Mouse (Mus musculus) embryonic facial prominence, embryonic 10.5 days (tissue): ENCODE measurements around the gene Snx9. TPM values are rescaled to one million over a fixed set of nuclear protein-coding genes. Genes with fewer than 3 reads are reported as not detected.
A peak's percentile ranks its signal among the peaks of the same experiment; 100 is the strongest.

Experiments used
- DNase-seq: peaks from one replicate; pipeline ENCODE4 v3.0.0-alpha.2; 2017; ENCODE audit warnings: low spot score
- H3K27ac ChIP-seq: fragments of 300-500 bp; sonication (generic); replicated peaks from 2 replicates; pipeline ENCODE4 v1.5.1; 2016; ENCODE audit warnings: mild to moderate bottlenecking
- H3K27me3 ChIP-seq: fragments of 300-500 bp; sonication (generic); replicated peaks from 2 replicates; pipeline ENCODE4 v1.6.1; 2016; ENCODE audit warnings: low read depth, mild to moderate bottlenecking; ENCODE audit not compliant: poor library complexity, severe bottlenecking
- H3K36me3 ChIP-seq: fragments of 300-500 bp; sonication (generic); replicated peaks from 2 replicates; pipeline ENCODE4 v1.6.1; 2016; ENCODE audit warnings: mild to moderate bottlenecking, moderate library complexity
- H3K4me1 ChIP-seq: fragments of 300-500 bp; sonication (generic); 2 replicates; pipeline ENCODE4 v1.6.1; 2016
- H3K4me3 ChIP-seq: fragments of 300-500 bp; sonication (generic); 2 replicates; pipeline ENCODE4 v1.5.1; 2016; ENCODE audit warnings: mild to moderate bottlenecking, moderate library complexity
- H3K9me3 ChIP-seq: fragments of 300-500 bp; sonication (generic); 2 replicates; pipeline ENCODE4 v1.6.1; 2016; ENCODE audit warnings: mild to moderate bottlenecking
- WGBS: fragments of 180-500 bp; shearing (Covaris S2); methylation state at CpG from one replicate; pipeline ENCODE4 v1.1.7; 2016; 5-methylcytosine and 5-hydroxymethylcytosine counted together
- polyA plus RNA-seq: library from polyadenylated mRNA; unstranded; fragments of >200 nt; fragmentation: Nextera tagmentation; extraction: Ambion mirVana; gene quantifications from 2 replicates; pipeline ENCODE4 v1.2.1, GENCODE M21; 2016

Gene Snx9
- polyA plus RNA-seq, 1 experiment from 2014 or later = 19.5 TPM

GRCm38 (mm10) chr17:5800824-5801560 is 40.1 kb upstream of the Snx9 start:
- 80% methylated on average over 7 of the region's 7 CpGs for WGBS
- no peak overlapping the region for H3K4me3 ChIP-seq

GRCm38 (mm10) chr17:5801761-5802655 is 39.1 kb upstream of the Snx9 start:
- no peaks in the 10 kb centered on the region for H3K9me3 ChIP-seq
- H3K27ac ChIP-seq = no peak overlapping the region
- no peak for DNase-seq
- peaks cover 31% of the 10 kb centered on the region for H3K4me1 ChIP-seq
- WGBS = 82% methylated on average over 17 of the region's 17 CpGs
- H3K27me3 ChIP-seq = 0 out of 2 replicates have a peak, but pooled peaks cover 6% of the 10 kb centered on the region
- no peak overlapping the region for H3K4me3 ChIP-seq
- no peaks in the 10 kb centered on the region for H3K36me3 ChIP-seq

More at GRCm38 (mm10) chr17:5800824-5801560, 40.1 kb upstream of the Snx9 start:
- H3K9me3 ChIP-seq = no peaks in the 10 kb centered on the region
- no peaks in the 10 kb centered on the region for H3K36me3 ChIP-seq
- H3K4me1 ChIP-seq = peaks cover 26% of the 10 kb centered on the region
- no peak for DNase-seq
- H3K27me3 ChIP-seq = 0 out of 2 replicates have a peak, but pooled peaks cover 6% of the 10 kb centered on the region
- H3K27ac ChIP-seq = no peak overlapping the region

- H3K9me3 ChIP-seq = no peaks in the 10 kb centered on the region
- no peaks in the 10 kb centered on the region for H3K36me3 ChIP-seq
- peaks cover 31% of the 10 kb centered on the region for H3K4me1 ChIP-seq
- H3K27me3 ChIP-seq = 0 out of 2 replicates have a peak, but pooled peaks cover 6% of the 10 kb centered on the region
- H3K4me3 ChIP-seq = no peak overlapping the region
- DNase-seq = no peak
- WGBS = 84% methylated on average over 5 of the region's 5 CpGs
- no peak overlapping the region for H3K27ac ChIP-seq
Measured at GRCm38 (mm10) chr17:5802656-5802955, 38.5 kb upstream of the Snx9 start.

- Histone ChIP-seq H3K27me3 (0 out of 2 replicates have a peak, but pooled peaks cover 6% of the 10 kb centered on the region), H3K4me3 (no peak overlapping the region), H3K36me3 (no peaks in the 10 kb centered on the region), H3K27ac (no peak overlapping the region), H3K4me1 (peaks cover 30% of the 10 kb centered on the region), H3K9me3 (no peaks in the 10 kb centered on the region)
- WGBS = 93% methylated on average over 10 of the region's 10 CpGs
- no peak for DNase-seq
Measured at GRCm38 (mm10) chr17:5803229-5804012, 37.7 kb upstream of the Snx9 start.

GRCm38 (mm10) chr17:5804370-5805150 is 36.6 kb upstream of the Snx9 start:
- WGBS = 85% methylated on average over 12 of the region's 12 CpGs
- peaks cover 26% of the 10 kb centered on the region for H3K4me1 ChIP-seq
- H3K36me3 ChIP-seq = no peaks in the 10 kb centered on the region
- H3K9me3 ChIP-seq = no peaks in the 10 kb centered on the region
- DNase-seq = no peak
- 0 out of 2 replicates have a peak, but pooled peaks cover 3% of the 10 kb centered on the region for H3K27me3 ChIP-seq
- peak overlapping the region; percentile 8; the same call in 1 of the 2 replicates for H3K27ac ChIP-seq
- H3K4me3 ChIP-seq = no peak overlapping the region

- WGBS = 71% methylated on average over 7 of the region's 7 CpGs
- Histone ChIP-seq H3K4me3 (no peak overlapping the region), H3K27me3 (no peaks in the 10 kb centered on the region), H3K27ac (0 out of 2 replicates have a peak overlapping the region, but pooled peaks have one; percentile 8), H3K36me3 (no peaks in the 10 kb centered on the region), H3K4me1 (peaks cover 24% of the 10 kb centered on the region), H3K9me3 (no peaks in the 10 kb centered on the region)
- DNase-seq = no peak
Measured at GRCm38 (mm10) chr17:5805151-5805834, 35.8 kb upstream of the Snx9 start.

- Histone ChIP-seq H3K27me3 (no peaks in the 10 kb centered on the region), H3K4me1 (peaks cover 24% of the 10 kb centered on the region), H3K36me3 (no peaks in the 10 kb centered on the region), H3K27ac (no peak overlapping the region), H3K9me3 (no peaks in the 10 kb centered on the region), H3K4me3 (no peak overlapping the region)
- 72% methylated on average over 2 of the region's 2 CpGs for WGBS
- DNase-seq = no peak
Measured at GRCm38 (mm10) chr17:5805935-5806334, 35.2 kb upstream of the Snx9 start.

- Histone ChIP-seq H3K4me1 (peaks cover 21% of the 10 kb centered on the region), H3K36me3 (no peaks in the 10 kb centered on the region), H3K27ac (no peak overlapping the region), H3K9me3 (no peaks in the 10 kb centered on the region), H3K4me3 (no peak overlapping the region), H3K27me3 (no peaks in the 10 kb centered on the region)
- WGBS = 90% methylated on average over 2 of the region's 2 CpGs
- DNase-seq = no peak
Measured at GRCm38 (mm10) chr17:5806823-5807222, 34.3 kb upstream of the Snx9 start.

GRCm38 (mm10) chr17:5807847-5808386 is 33.2 kb upstream of the Snx9 start:
- H3K9me3 ChIP-seq = no peaks in the 10 kb centered on the region
- no peaks in the 10 kb centered on the region for H3K36me3 ChIP-seq
- WGBS = 77% methylated on average over 3 of the region's 3 CpGs
- no peak overlapping the region for H3K27ac ChIP-seq
- peaks cover 21% of the 10 kb centered on the region for H3K4me1 ChIP-seq
- DNase-seq = no peak
- H3K27me3 ChIP-seq = no peaks in the 10 kb centered on the region
- no peak overlapping the region for H3K4me3 ChIP-seq

- H3K36me3 ChIP-seq = no peaks in the 10 kb centered on the region
- WGBS = 55% methylated on average over 8 of the region's 8 CpGs
- H3K27me3 ChIP-seq = no peaks in the 10 kb centered on the region
- no peak overlapping the region for H3K4me3 ChIP-seq
- DNase-seq = no peak
- H3K9me3 ChIP-seq = no peaks in the 10 kb centered on the region
- H3K27ac ChIP-seq = peak overlapping the region; percentile 35; the same call in 1 of the 2 replicates
- H3K4me1 ChIP-seq = peaks cover 23% of the 10 kb centered on the region
Measured at GRCm38 (mm10) chr17:5813863-5814640, 27.1 kb upstream of the Snx9 start.

GRCm38 (mm10) chr17:5814641-5814920 is 26.5 kb upstream of the Snx9 start:
- DNase-seq = no peak

More at GRCm38 (mm10) chr17:5814641-5814920, 26.5 kb upstream of the Snx9 start:
- Histone ChIP-seq H3K9me3 (no peaks in the 10 kb centered on the region), H3K4me3 (no peak overlapping the region), H3K27ac (peak overlapping the region; percentile 35; the same call in 1 of the 2 replicates), H3K4me1 (peaks cover 28% of the 10 kb centered on the region), H3K27me3 (no peaks in the 10 kb centered on the region), H3K36me3 (no peaks in the 10 kb centered on the region)
- WGBS = 29% methylated on average over 1 of the region's 1 CpGs
